Mouse (Mus musculus): ENCODE data around the gene Pank3.
A peak's percentile ranks its signal among the peaks of the same experiment; 100 is the strongest.
"Not testable (repeated sequence)": the region's sequence is repeated elsewhere in the genome, so short reads cannot be mapped to it uniquely, and the experiment has no call there.

The Pank3 gene

GRCm38 (mm10) chr11:35776452-35776851 is 7.2 kb downstream of the Pank3 start:
- no peak for DNase-seq (ENCODE audit: low read depth, low spot score)

- no peak for DNase-seq (ENCODE audit: low read depth, low spot score)
These were observed 11.1 kb downstream of the Pank3 start for GRCm38 (mm10) chr11:35780336-35780735.

- DNase-seq (ENCODE audit: low read depth, low spot score): no peak
These were observed 13.2 kb downstream of the Pank3 start for GRCm38 (mm10) chr11:35782444-35782843.

- peak; percentile 30 for DNase-seq (ENCODE audit: low read depth, low spot score)
These were observed 13.8 kb downstream of the Pank3 start for GRCm38 (mm10) chr11:35783038-35783437.

- no peak for DNase-seq (ENCODE audit: low read depth, low spot score)
These were observed 14.7 kb downstream of the Pank3 start for GRCm38 (mm10) chr11:35784002-35784401.

- peak; percentile 66 for DNase-seq (ENCODE audit: low read depth, low spot score)
These were observed 15.3 kb downstream of the Pank3 start for GRCm38 (mm10) chr11:35784537-35784936.

GRCm38 (mm10) chr11:35788443-35788842 is 19.2 kb downstream of the Pank3 start:
- peak; percentile 63 for DNase-seq (ENCODE audit: low read depth, low spot score)

GRCm38 (mm10) chr11:35792800-35793199 is 23.5 kb downstream of the Pank3 start:
- DNase-seq (ENCODE audit: low read depth, low spot score): not testable (repeated sequence)

- peak; percentile 19 for DNase-seq (ENCODE audit: low read depth, low spot score)
These were observed 28.6 kb downstream of the Pank3 start for GRCm38 (mm10) chr11:35797751-35798494.

- peak; percentile 24 for DNase-seq (ENCODE audit: low read depth, low spot score)
These were observed 29.2 kb downstream of the Pank3 start for GRCm38 (mm10) chr11:35798495-35798820.

GRCm38 (mm10) chr11:35798874-35799273 is 29.6 kb downstream of the Pank3 start, which contains the start of gene Fbll1:
Gene Fbll1 (minus strand): TSS chr11:35798884.
- peak; percentile 77 for DNase-seq (ENCODE audit: low read depth, low spot score)

GRCm38 (mm10) chr11:35801332-35801731 is 32.0 kb downstream of the Pank3 start:
- DNase-seq (ENCODE audit: low read depth, low spot score): peak; percentile 71

- DNase-seq (ENCODE audit: low read depth, low spot score): peak; percentile 75
These were observed 42.2 kb downstream of the Pank3 start for GRCm38 (mm10) chr11:35811458-35811857.

GRCm38 (mm10) chr11:35816316-35816715 is 47.0 kb downstream of the Pank3 start:
- DNase-seq (ENCODE audit: low read depth, low spot score): no peak

- no peak for DNase-seq (ENCODE audit: low read depth, low spot score)
These were observed 58.4 kb downstream of the Pank3 start for GRCm38 (mm10) chr11:35827714-35828113.

GRCm38 (mm10) chr11:35832139-35832538 is 62.9 kb downstream of the Pank3 start:
- DNase-seq (ENCODE audit: low read depth, low spot score): no peak

- DNase-seq (ENCODE audit: low read depth, low spot score): no peak
These were observed 64.0 kb downstream of the Pank3 start for GRCm38 (mm10) chr11:35833270-35833669.

- peak; percentile 95 for DNase-seq (ENCODE audit: low read depth, low spot score)
These were observed 64.9 kb downstream of the Pank3 start, which contains the start of gene Rars for GRCm38 (mm10) chr11:35834022-35834760. Gene Rars (minus strand): TSS chr11:35834506.

- DNase-seq (ENCODE audit: low read depth, low spot score): no peak
These were observed 68.2 kb downstream of the Pank3 start for GRCm38 (mm10) chr11:35837156-35838126.

GRCm38 (mm10) chr11:35838345-35839338 is 69.4 kb downstream of the Pank3 start:
- DNase-seq (ENCODE audit: low read depth, low spot score): peak; percentile 88

All from ES-CJ7 (cell line).